Mouse (Mus musculus) liver, embryonic 14.5 days (tissue): ENCODE results near the gene Cd300e. TPM values are rescaled to one million over a fixed set of nuclear protein-coding genes. Genes with fewer than 3 reads are reported as not detected.
"Not testable (repeated sequence)": the region's sequence is repeated elsewhere in the genome, so short reads cannot be mapped to it uniquely, and the experiment has no call there.

Source experiments
- ATAC-seq: fragments of 200-750 bp; cut with Nextera tagmentation; 2 replicates; pipeline ENCODE4 v1.8.0; 2017; ENCODE audit warnings: moderate number of reproducible peaks, mild to moderate bottlenecking, moderate library complexity; ENCODE audit not compliant: insufficient read depth
- DNase-seq, 3 experiments: peaks; one replicate each; pipeline ENCODE4 v3.0.0-alpha.2; 2012 to 2013; ENCODE audit warnings: low read depth in 3 of 3, low spot score in 3 of 3
- H3K27ac ChIP-seq: fragments of 300-500 bp; sonication (generic); 2 replicates; pipeline ENCODE4 v1.5.1; 2014; ENCODE audit warnings: moderate library complexity, mild to moderate bottlenecking, control low read depth, inconsistent platforms
- H3K27me3 ChIP-seq: fragments of 300-500 bp; sonication (generic); 2 replicates; pipeline ENCODE4 v1.6.1; 2014; ENCODE audit warnings: mild to moderate bottlenecking, low read length, moderate library complexity; ENCODE audit not compliant: control insufficient read depth, insufficient read depth
- H3K36me3 ChIP-seq: fragments of 300-500 bp; sonication (generic); replicated peaks from 2 replicates; pipeline ENCODE4 v1.6.1; 2014; ENCODE audit warnings: low read depth; ENCODE audit not compliant: control insufficient read depth, insufficient read depth
- H3K4me1 ChIP-seq, 2 experiments: fragments of 200-500 bp in 1 of 2; fragments of 300-500 bp in 1 of 2; sonication (generic) in 1 of 2; replicated peaks; 2 replicates each; pipeline ENCODE4 v1.6.1; 2012 to 2014; ENCODE audit warnings: antibody characterized with exemption in 1 of 2, inconsistent platforms in 1 of 2, low read length in 1 of 2; ENCODE audit not compliant: control insufficient read depth in 2 of 2, insufficient read depth in 2 of 2
- H3K4me2 ChIP-seq: fragments of 300-500 bp; sonication (generic); 2 replicates; pipeline ENCODE4 v1.6.1; 2014; ENCODE audit warnings: low read depth, mild to moderate bottlenecking, control low read depth, moderate library complexity
- H3K4me3 ChIP-seq, 2 experiments: fragments of 200-500 bp in 1 of 2; fragments of 300-500 bp in 1 of 2; sonication (generic) in 1 of 2; 2 replicates each; pipeline ENCODE4 v1.5.1; 2012 to 2014; ENCODE audit warnings: low read depth in 2 of 2, low read length in 2 of 2, mild to moderate bottlenecking in 2 of 2, control low read depth in 1 of 2, inconsistent platforms in 1 of 2, moderate library complexity in 1 of 2; ENCODE audit not compliant: insufficient read depth in 1 of 2
- H3K9ac ChIP-seq: fragments of 300-500 bp; sonication (generic); replicated peaks from 2 replicates; pipeline ENCODE4 v1.6.1; 2014; ENCODE audit warnings: mild to moderate bottlenecking, control low read depth, moderate library complexity
- H3K9me3 ChIP-seq: fragments of 300-500 bp; sonication (generic); 2 replicates; pipeline ENCODE4 v1.6.1; 2016; ENCODE audit warnings: low read length, mixed read lengths; ENCODE audit not compliant: control insufficient read depth
- CTCF ChIP-seq: IDR thresholded peaks from 2 replicates; pipeline ENCODE4 v1.5.1; 2016; ENCODE audit warnings: antibody characterized with exemption, low read depth, control low read depth
- EP300 ChIP-seq: IDR thresholded peaks from 2 replicates; pipeline ENCODE4 v1.6.1; 2016; ENCODE audit warnings: antibody characterized with exemption, low read depth
- WGBS: fragments of 180-500 bp; shearing (Covaris S2); extraction: QIAGEN DNeasy Blood & Tissue Kit; methylation state at CpG from one replicate; pipeline ENCODE4 v1.1.7; 2014; ENCODE audit not compliant: insufficient replicate concordance; 5-methylcytosine and 5-hydroxymethylcytosine counted together
- polyA plus RNA-seq, 2 experiments: library from polyadenylated mRNA; depleted of rRNA in 1 of 2; stranded (reverse) in 1 of 2; unstranded in 1 of 2; fragments of >200 nt; fragmentation: Nextera tagmentation in 1 of 2; extraction: Ambion mirVana in 1 of 2; gene quantifications; 2 replicates each; pipeline versions ENCODE4 v1.2.1 to v1.2.3; 2012 to 2014

Cd300e gene
- polyA plus RNA-seq, 2 experiments: 0.22 to 0.56 TPM

DNA sequence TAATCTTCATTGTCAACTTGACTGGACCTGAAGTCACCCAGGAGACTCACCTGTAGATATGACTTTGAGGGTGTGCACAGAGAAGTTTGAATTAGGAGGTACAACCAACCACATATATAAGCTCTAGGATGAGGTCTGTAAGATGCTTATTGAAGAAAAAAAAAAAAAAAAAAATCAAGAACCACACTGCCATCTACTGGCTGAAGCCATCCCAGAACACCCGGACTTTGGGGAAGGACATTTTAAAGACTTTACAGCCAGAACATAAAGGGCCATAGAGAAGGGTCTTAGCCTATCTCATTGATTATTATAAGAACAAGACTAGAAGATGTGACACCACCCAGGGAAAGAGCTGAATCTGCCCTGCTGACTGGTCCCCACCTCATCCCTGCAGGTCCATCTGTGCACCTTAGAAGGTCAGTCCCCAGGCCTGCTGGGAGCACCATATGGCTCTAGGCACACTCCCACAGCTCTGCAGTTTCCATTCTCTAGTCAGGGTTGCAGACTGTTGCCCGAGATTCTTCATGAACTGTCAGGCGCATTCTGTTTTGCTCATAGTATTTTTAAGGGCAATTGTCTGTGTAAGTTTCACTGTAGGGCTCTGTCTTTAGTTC, 12.6 kb downstream of the Cd300e start:
- no peaks in the 10 kb centered on the region for H3K27me3 ChIP-seq
- no peak overlapping the region for H3K4me3 ChIP-seq
- H3K9me3 ChIP-seq: no peaks in the 10 kb centered on the region
- 18% methylated on average over 3 of the region's 3 CpGs for WGBS
- no peaks in the 10 kb centered on the region for H3K36me3 ChIP-seq
- TF ChIP-seq CTCF: peak; percentile 33; the same call in 1 of the 2 replicates
- TF ChIP-seq EP300: no peak
- H3K27ac ChIP-seq: no peak overlapping the region
- H3K9ac ChIP-seq: no peak overlapping the region
- ATAC-seq: no peak
- DNase-seq: no peak
- H3K4me1 ChIP-seq: no peaks in the 10 kb centered on the region
- no peak overlapping the region for H3K4me2 ChIP-seq

DNA sequence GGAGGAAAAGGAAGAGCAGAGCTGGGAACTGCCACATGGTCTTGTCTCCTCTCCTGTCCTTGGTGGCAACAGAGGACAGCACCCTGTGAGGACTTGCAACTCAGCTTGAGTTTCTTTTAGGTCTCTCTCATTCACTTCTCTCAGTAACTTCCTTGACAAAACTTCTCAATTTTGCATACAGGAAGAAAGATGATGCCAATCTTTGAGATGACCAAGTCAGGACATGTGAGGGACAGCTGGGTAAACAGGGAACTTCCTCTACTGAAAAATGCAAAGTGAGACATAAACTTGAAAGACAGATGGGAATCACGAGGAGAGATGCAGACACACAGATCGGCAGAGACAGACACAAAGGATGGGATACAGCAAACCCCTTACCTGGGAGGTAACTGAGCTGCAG, 13.7 kb downstream of the Cd300e start, which contains the start of gene Cd300ld3:
Gene Cd300ld3 (minus strand): TSS at position 151 of the 400 bp plus-strand sequence.
- DNase-seq (no peak), ATAC-seq (no peak)
- no peaks in the 10 kb centered on the region for H3K9me3 ChIP-seq
- no peaks in the 10 kb centered on the region for H3K4me1 ChIP-seq
- H3K36me3 ChIP-seq: no peaks in the 10 kb centered on the region
- H3K4me2 ChIP-seq: no peak within 1 kb of the TSS
- no peak within 1 kb of the TSS for H3K4me3 ChIP-seq
- H3K9ac ChIP-seq: no peak within 1 kb of the TSS
- 43% methylated on average over 2 of the region's 2 CpGs for WGBS
- TF ChIP-seq CTCF: no peak
- no peak for TF ChIP-seq EP300
- no peak within 1 kb of the TSS for H3K27ac ChIP-seq
- H3K27me3 ChIP-seq: no peaks in the 10 kb centered on the region

DNA sequence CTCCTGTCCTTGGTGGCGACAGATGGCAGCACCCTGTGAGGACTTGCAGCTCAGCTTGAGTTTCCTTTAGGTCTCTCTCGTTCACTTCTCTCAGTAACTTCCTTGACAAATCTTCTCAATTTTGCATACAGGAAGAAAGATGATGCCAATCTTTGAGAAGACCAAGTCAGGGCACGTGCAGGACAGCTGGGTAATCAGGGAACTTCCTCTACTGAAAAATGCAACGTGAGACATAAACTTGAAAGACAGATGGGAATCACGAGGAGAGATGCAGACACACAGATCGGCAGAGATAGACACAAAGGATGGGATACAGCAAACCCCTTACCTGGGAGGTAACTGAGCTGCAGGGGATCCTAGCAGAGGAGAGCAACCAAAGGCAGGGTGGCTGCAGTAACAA, 24.3 kb downstream of the Cd300e start, which contains the start of gene Cd300ld5:
Gene Cd300ld5 (minus strand): TSS at position 101 of the 400 bp plus-strand sequence.
- not testable (repeated sequence) for H3K4me2 ChIP-seq, H3K36me3 ChIP-seq, ATAC-seq, H3K27ac ChIP-seq, H3K4me3 ChIP-seq, H3K27me3 ChIP-seq, DNase-seq, H3K9me3 ChIP-seq, H3K9ac ChIP-seq, H3K4me1 ChIP-seq
- no CpG with 5 or more reads among the region's 6 CpGs for WGBS

DNA sequence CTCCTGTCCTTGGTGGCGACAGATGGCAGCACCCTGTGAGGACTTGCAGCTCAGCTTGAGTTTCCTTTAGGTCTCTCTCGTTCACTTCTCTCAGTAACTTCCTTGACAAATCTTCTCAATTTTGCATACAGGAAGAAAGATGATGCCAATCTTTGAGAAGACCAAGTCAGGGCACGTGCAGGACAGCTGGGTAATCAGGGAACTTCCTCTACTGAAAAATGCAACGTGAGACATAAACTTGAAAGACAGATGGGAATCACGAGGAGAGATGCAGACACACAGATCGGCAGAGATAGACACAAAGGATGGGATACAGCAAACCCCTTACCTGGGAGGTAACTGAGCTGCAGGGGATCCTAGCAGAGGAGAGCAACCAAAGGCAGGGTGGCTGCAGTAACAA, 35.1 kb downstream of the Cd300e start, which contains the start of gene Cd300ld4:
Gene Cd300ld4 (minus strand): TSS at position 101 of the 400 bp plus-strand sequence.
- H3K27me3 ChIP-seq, H3K36me3 ChIP-seq, DNase-seq, H3K4me3 ChIP-seq, ATAC-seq, H3K27ac ChIP-seq, H3K4me2 ChIP-seq, H3K9me3 ChIP-seq, H3K4me1 ChIP-seq, H3K9ac ChIP-seq: not testable (repeated sequence)
- WGBS: no CpG with 5 or more reads among the region's 6 CpGs

DNA sequence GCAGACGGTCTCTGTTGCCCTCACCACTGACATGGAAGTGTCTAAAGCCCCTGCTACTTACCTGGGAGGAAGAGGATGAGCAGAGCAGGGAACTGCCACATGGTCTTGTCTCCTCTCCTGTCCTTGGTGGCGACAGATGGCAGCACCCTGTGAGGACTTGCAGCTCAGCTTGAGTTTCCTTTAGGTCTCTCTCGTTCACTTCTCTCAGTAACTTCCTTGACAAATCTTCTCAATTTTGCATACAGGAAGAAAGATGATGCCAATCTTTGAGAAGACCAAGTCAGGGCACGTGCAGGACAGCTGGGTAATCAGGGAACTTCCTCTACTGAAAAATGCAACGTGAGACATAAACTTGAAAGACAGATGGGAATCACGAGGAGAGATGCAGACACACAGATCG, 45.9 kb downstream of the Cd300e start, which contains the start of gene Cd300ld2:
Gene Cd300ld2 (minus strand): TSS at position 101 of the 400 bp plus-strand sequence.
- not testable (repeated sequence) for H3K4me1 ChIP-seq, H3K9me3 ChIP-seq

More for the DNA sequence above, 45.9 kb downstream of the Cd300e start, which contains the start of gene Cd300ld2:
- WGBS: no CpG with 5 or more reads among the region's 7 CpGs
- H3K4me2 ChIP-seq, ATAC-seq, H3K4me3 ChIP-seq, H3K27me3 ChIP-seq, H3K27ac ChIP-seq, H3K9ac ChIP-seq, DNase-seq, H3K36me3 ChIP-seq: not testable (repeated sequence)
